Mouse (Mus musculus): ENCODE data around the gene Ifnz. TPM values are rescaled to one million over a fixed set of nuclear protein-coding genes. Genes with fewer than 3 reads are reported as not detected.

The Ifnz gene
- polyA plus RNA-seq, 1 experiment from 2014 or later, result not detected

Other genes starting within 250 kb of the Ifnz start
- not detected in 2 replicates for gene Ifna15, start 223.9 kb upstream of the Ifnz start, polyA plus RNA-seq (2014; fragmentation: Nextera tagmentation; extraction: Ambion mirVana)
- gene Ifna14, start 210.3 kb upstream of the Ifnz start, polyA plus RNA-seq (2014; fragmentation: Nextera tagmentation; extraction: Ambion mirVana), result not detected in 2 replicates
- not detected in 2 replicates for gene Ifna9, start 189.7 kb upstream of the Ifnz start, polyA plus RNA-seq (2014; fragmentation: Nextera tagmentation; extraction: Ambion mirVana)
- not detected in 2 replicates for gene Ifna12, start 178.8 kb upstream of the Ifnz start, polyA plus RNA-seq (2014; fragmentation: Nextera tagmentation; extraction: Ambion mirVana)
- not detected in 2 replicates for gene C87499, start 147.7 kb upstream of the Ifnz start, polyA plus RNA-seq (2014; fragmentation: Nextera tagmentation; extraction: Ambion mirVana)
- gene Ifna13, start 137.7 kb upstream of the Ifnz start, polyA plus RNA-seq (2014; fragmentation: Nextera tagmentation; extraction: Ambion mirVana), result not detected in 2 replicates
- gene Ifna16, start 105.2 kb upstream of the Ifnz start, polyA plus RNA-seq (2014; fragmentation: Nextera tagmentation; extraction: Ambion mirVana), result not detected in 2 replicates
- gene Ifna2, start 98.2 kb upstream of the Ifnz start, polyA plus RNA-seq (2014; fragmentation: Nextera tagmentation; extraction: Ambion mirVana), result not detected in 2 replicates
- gene Ifnab, start 90.8 kb upstream of the Ifnz start, polyA plus RNA-seq (2014; fragmentation: Nextera tagmentation; extraction: Ambion mirVana), result not detected in 2 replicates
- 1.6 and 2.6 TPM in 2 replicates for gene Gm26566, start 60.3 kb upstream of the Ifnz start, polyA plus RNA-seq (2014; fragmentation: Nextera tagmentation; extraction: Ambion mirVana)
- 129 and 164 TPM in 2 replicates for gene Klhl9, start 59.7 kb upstream of the Ifnz start, polyA plus RNA-seq (2014; fragmentation: Nextera tagmentation; extraction: Ambion mirVana)
- not detected in 2 replicates for gene Gm13271, start 27.3 kb upstream of the Ifnz start, polyA plus RNA-seq (2014; fragmentation: Nextera tagmentation; extraction: Ambion mirVana)
- not detected in 2 replicates for gene Gm13283, start 22.0 kb upstream of the Ifnz start, polyA plus RNA-seq (2014; fragmentation: Nextera tagmentation; extraction: Ambion mirVana)
- gene Gm13290, start 8.3 kb upstream of the Ifnz start, polyA plus RNA-seq (2014; fragmentation: Nextera tagmentation; extraction: Ambion mirVana), result not detected in 2 replicates
- gene Gm13289, start 5.2 kb upstream of the Ifnz start, polyA plus RNA-seq (2014; fragmentation: Nextera tagmentation; extraction: Ambion mirVana), result not detected in 2 replicates
- gene Gm13272, start 2.3 kb upstream of the Ifnz start, polyA plus RNA-seq (2014; fragmentation: Nextera tagmentation; extraction: Ambion mirVana), result not detected in 2 replicates
- gene Gm13276, start 3.6 kb downstream of the Ifnz start, polyA plus RNA-seq (2014; fragmentation: Nextera tagmentation; extraction: Ambion mirVana), result not detected in 2 replicates
- not detected in 2 replicates for gene Gm13277, start 6.5 kb downstream of the Ifnz start, polyA plus RNA-seq (2014; fragmentation: Nextera tagmentation; extraction: Ambion mirVana)
- gene Gm13278, start 9.4 kb downstream of the Ifnz start, polyA plus RNA-seq (2014; fragmentation: Nextera tagmentation; extraction: Ambion mirVana), result not detected in 2 replicates
- gene Gm13275, start 12.4 kb downstream of the Ifnz start, polyA plus RNA-seq (2014; fragmentation: Nextera tagmentation; extraction: Ambion mirVana), result not detected in 2 replicates
- gene Gm13279, start 15.3 kb downstream of the Ifnz start, polyA plus RNA-seq (2014; fragmentation: Nextera tagmentation; extraction: Ambion mirVana), result not detected in 2 replicates
- gene Gm13285, start 17.5 kb downstream of the Ifnz start, polyA plus RNA-seq (2014; fragmentation: Nextera tagmentation; extraction: Ambion mirVana), result not detected in 2 replicates
- not detected in 2 replicates for gene Gm13287, start 21.1 kb downstream of the Ifnz start, polyA plus RNA-seq (2014; fragmentation: Nextera tagmentation; extraction: Ambion mirVana)
- gene Gm13288, start 23.4 kb downstream of the Ifnz start, polyA plus RNA-seq (2014; fragmentation: Nextera tagmentation; extraction: Ambion mirVana), result not detected in 2 replicates
- gene Ifna7, start 34.1 kb downstream of the Ifnz start, polyA plus RNA-seq (2014; fragmentation: Nextera tagmentation; extraction: Ambion mirVana), result not detected in 2 replicates
- gene Ifna11, start 37.8 kb downstream of the Ifnz start, polyA plus RNA-seq (2014; fragmentation: Nextera tagmentation; extraction: Ambion mirVana), result not detected in 2 replicates
- gene Ifna6, start 45.3 kb downstream of the Ifnz start, polyA plus RNA-seq (2014; fragmentation: Nextera tagmentation; extraction: Ambion mirVana), result not detected in 2 replicates
- gene Ifna5, start 53.4 kb downstream of the Ifnz start, polyA plus RNA-seq (2014; fragmentation: Nextera tagmentation; extraction: Ambion mirVana), result not detected in 2 replicates
- gene Ifna4, start 59.7 kb downstream of the Ifnz start, polyA plus RNA-seq (2014; fragmentation: Nextera tagmentation; extraction: Ambion mirVana), result not detected in 2 replicates
- gene Ifna1, start 68.0 kb downstream of the Ifnz start, polyA plus RNA-seq (2014; fragmentation: Nextera tagmentation; extraction: Ambion mirVana), result not detected in 2 replicates
- gene Ifne, start 98.1 kb downstream of the Ifnz start, polyA plus RNA-seq (2014; fragmentation: Nextera tagmentation; extraction: Ambion mirVana), result not detected in 2 replicates

Data from neural tube, embryonic 14.5 days (tissue).